In genomic region chr8:4458165-4458564, GRCm38 (mm10) we compare ENCODE assay signal across 28 mouse cellular contexts. TPM values are rescaled to one million over a fixed set of nuclear protein-coding genes. Genes with fewer than 3 reads are reported as not detected.
DNase-seq lines count a peak whose midpoint lies in the region; ATAC-seq and TF ChIP-seq lines count a peak whose summit lies in the region.
"Had no signal": no experiment of that assay in that cellular context is flagged by ENCODE, and none has a peak within 500 bp of the region (broad histone marks: within the 10 kb centered on the region; RNA-seq: fewer than 3 reads in every experiment).

No protein-coding gene starts in this region.

- no peak for TF ChIP-seq RAD21 in MEL (IDR thresholded peaks at IDR 0.05; ENCODE audit: low read depth, low read length)

- H3K27ac ChIP-seq in MEL (ENCODE audit: control insufficient read depth, low read depth, low read length): no peak overlapping the region
- H3K27ac ChIP-seq in stomach, postnatal 0 days (replicated peaks): no peak overlapping the region
- H3K27ac ChIP-seq: embryonic facial prominence, embryonic 13.5 days; embryonic facial prominence, embryonic 15.5 days; forebrain, embryonic 10.5 days; forebrain, embryonic 12.5 days had no signal

- TF ChIP-seq CTCF in MEL (IDR thresholded peaks at IDR 0.05 in 2 of 3, conservative IDR thresholded peaks at IDR 0.05 in 1 of 3; ENCODE audit: control insufficient read depth in 1 of 3, insufficient read depth in 1 of 3, low read depth in 2 of 3, low read length in 3 of 3, poor library complexity in 1 of 3, severe bottlenecking in 1 of 3): no peak
- no peak for TF ChIP-seq CTCF in stomach, postnatal 0 days (IDR thresholded peaks at IDR 0.05; ENCODE audit: low read depth)

- H3K36me3 ChIP-seq in MEL (ENCODE audit: control insufficient read depth in 1 of 2, insufficient read depth in 2 of 2, low read length in 2 of 2): 0 out of 4 replicates have a peak, but pooled peaks cover 0 to 3% of the 10 kb centered on the region in 2 experiments
- H3K36me3 ChIP-seq in stomach, postnatal 0 days (ENCODE audit: control insufficient read depth, insufficient read depth, low read length): no peaks in the 10 kb centered on the region
- H3K36me3 ChIP-seq: embryonic facial prominence, embryonic 13.5 days; embryonic facial prominence, embryonic 15.5 days; forebrain, embryonic 10.5 days; forebrain, embryonic 12.5 days; G1E had no signal

- DNase-seq in MEL (ENCODE audit: low read depth, low spot score): peak; percentile 56
- no peak for DNase-seq in adrenal gland, postnatal 4 days (ENCODE audit: low spot score in 2 of 2)
- no peak for DNase-seq in gastrocnemius, postnatal 4 days (ENCODE audit: low spot score in 2 of 2)
- DNase-seq in stomach, postnatal 0 days (ENCODE audit: low spot score): no peak
- DNase-seq: adrenal gland, adult 8-10 months; adrenal gland, postnatal 14 days; adrenal gland, postnatal 36 days; B cell, adult 2 months; cerebellum, adult 11 months; cerebellum, adult 18-20 months; cerebellum, adult 9-10 months; cerebellum, postnatal 10 days; cerebellum, postnatal 25 days; embryo, embryonic 11 days had no signal

- H3K4me1 ChIP-seq in MEL (ENCODE audit: control insufficient read depth in 1 of 2, insufficient read depth in 2 of 2, low read length in 2 of 2): peaks cover 0 to 3% of the 10 kb centered on the region in 2 experiments; a peak in 1 of 4 replicates
- no peaks in the 10 kb centered on the region for H3K4me1 ChIP-seq in stomach, postnatal 0 days (replicated peaks; ENCODE audit: control insufficient read depth, insufficient read depth)
- H3K4me1 ChIP-seq: embryonic facial prominence, embryonic 13.5 days; embryonic facial prominence, embryonic 15.5 days; forebrain, embryonic 10.5 days; forebrain, embryonic 12.5 days had no signal

- TF ChIP-seq EP300 in MEL (IDR thresholded peaks at IDR 0.05; ENCODE audit: low read depth in 1 of 2, low read length in 2 of 2): peak in 1 of 2 experiments; percentile 63; a peak in 2 of 4 replicates
- TF ChIP-seq EP300 in stomach, postnatal 0 days (optimal IDR thresholded peaks at IDR 0.05): no peak

- 76% methylated on average over 2 of the region's 2 CpGs for WGBS in stomach, postnatal 0 days

- H3K4me3 ChIP-seq in MEL (ENCODE audit: control insufficient read depth in 1 of 2, insufficient read depth in 1 of 2, low read depth in 2 of 2, low read length in 2 of 2): no peak overlapping the region
- H3K4me3 ChIP-seq in stomach, postnatal 0 days (ENCODE audit: low read depth, low read length): no peak overlapping the region
- H3K4me3 ChIP-seq: embryonic facial prominence, embryonic 13.5 days; embryonic facial prominence, embryonic 15.5 days; erythroblast, embryonic 14.5 days; forebrain, embryonic 10.5 days; forebrain, embryonic 12.5 days had no signal

- no peaks in the 10 kb centered on the region for H3K79me2 ChIP-seq in MEL (ENCODE audit: control insufficient read depth, insufficient read depth, low read length, poor library complexity)

- H3K27me3 ChIP-seq in MEL (ENCODE audit: control insufficient read depth in 1 of 2, insufficient read depth in 2 of 2, low read length in 2 of 2): no peaks in the 10 kb centered on the region
- no peaks in the 10 kb centered on the region for H3K27me3 ChIP-seq in stomach, postnatal 0 days (ENCODE audit: control insufficient read depth, insufficient read depth, low read length)
- H3K27me3 ChIP-seq: CH12.LX; embryonic facial prominence, embryonic 13.5 days; embryonic facial prominence, embryonic 15.5 days; forebrain, embryonic 12.5 days had no signal

- H3K9ac ChIP-seq in MEL (ENCODE audit: control insufficient read depth, low read depth, low read length, poor library complexity, severe bottlenecking): no peak overlapping the region
- H3K9ac ChIP-seq in stomach, postnatal 0 days (ENCODE audit: low read length): no peak overlapping the region
- H3K9ac ChIP-seq: embryonic facial prominence, embryonic 13.5 days; embryonic facial prominence, embryonic 15.5 days; forebrain, embryonic 12.5 days had no signal

- no peak overlapping the region for H3K4me2 ChIP-seq in stomach, postnatal 0 days (replicated peaks; ENCODE audit: low read depth)
- H3K4me2 ChIP-seq: embryonic facial prominence, embryonic 13.5 days; embryonic facial prominence, embryonic 15.5 days; forebrain, embryonic 12.5 days had no signal

- no peak for TF ChIP-seq POLR2A in MEL (IDR thresholded peaks at IDR 0.05; ENCODE audit: control insufficient read depth in 1 of 2, insufficient read depth in 1 of 2, low read depth in 1 of 2, low read length in 2 of 2, poor library complexity in 1 of 2)

- 0 out of 2 replicates have a peak, but pooled peaks have one; percentile 56 for ATAC-seq in common myeloid progenitor, adult 5-6 weeks (replicated peaks; ENCODE audit: low read depth, poor library complexity, severe bottlenecking)
- ATAC-seq in megakaryocyte progenitor cell, adult 5-6 weeks (replicated peaks; ENCODE audit: poor library complexity): peak; percentile 60
- no peak for ATAC-seq in stomach, postnatal 0 days (ENCODE audit: low FRiP score, low TSS enrichment)
- ATAC-seq: activated CD4-positive, CD25-positive, alpha-beta regulatory T cell, adult 4 months; CD4-positive, CD25-positive, alpha-beta regulatory T cell, adult 4 months; forebrain, embryonic 14.5 days; forebrain, embryonic 16.5 days; Patski had no signal

- H3K9me3 ChIP-seq in MEL (replicated peaks; ENCODE audit: insufficient read depth, low read length): no peaks in the 10 kb centered on the region
- H3K9me3 ChIP-seq in stomach, postnatal 0 days (ENCODE audit: control insufficient read depth, low read length): no peaks in the 10 kb centered on the region
- H3K9me3 ChIP-seq: embryonic facial prominence, embryonic 13.5 days; embryonic facial prominence, embryonic 15.5 days; forebrain, embryonic 10.5 days; forebrain, embryonic 12.5 days; G1E had no signal

TF ChIP-seq in MEL, 35 proteins besides CTCF, POLR2A, EP300 and RAD21:
- no peak for TF ChIP-seq ZC3H11A (IDR thresholded peaks at IDR 0.05; ENCODE audit: low read depth, low read length)
- TF ChIP-seq ZKSCAN1 (IDR thresholded peaks at IDR 0.05; ENCODE audit: low read depth, low read length): no peak
- TF ChIP-seq MYC (IDR thresholded peaks at IDR 0.05; ENCODE audit: low read depth, low read length): 0 out of 2 replicates have a peak, but pooled peaks have one; percentile 50
- peak; percentile 20; the same call in 1 of the 2 replicates for TF ChIP-seq ETS1 (IDR thresholded peaks at IDR 0.05; ENCODE audit: low read depth, low read length)
- peak; percentile 49 for TF ChIP-seq GATA1 (IDR thresholded peaks at IDR 0.05; ENCODE audit: low read depth, low read length)

RNA-seq across cellular contexts. Expression of gene Cers4, which starts 34.7 kb away (rescaled TPM):
- 7.8 and 10.1 TPM in 2 replicates for total RNA-seq in MEL (2012; rRNA removed)
- polyA plus RNA-seq in MEL (2012; ENCODE audit: insufficient read depth in 1 of 2, insufficient read length in 2 of 2, low read depth in 1 of 2, low replicate concordance in 2 of 2, missing spikeins in 1 of 2): 1 to 10 TPM in 1 of 2 experiments, not detected in 1; 7.2 TPM
- total RNA-seq in common myeloid progenitor, adult 5-6 weeks (2017): 5.8 and 8.7 TPM in 2 replicates
- total RNA-seq in megakaryocyte progenitor cell, adult 5-6 weeks (2015): 1.8 and 3.2 TPM in 2 replicates
- total RNA-seq in megakaryocyte progenitor cell, adult 5-6 weeks (2017): 0.67 and 3.2 TPM in 2 replicates
- 10 to 100 TPM; 22.6 to 25.7 TPM for total RNA-seq in adrenal gland, postnatal 4 days (2021)
- total RNA-seq in gastrocnemius, postnatal 4 days (2021): 10 to 100 TPM; 14.6 to 16.4 TPM
- polyA plus RNA-seq in stomach, postnatal 0 days (2015; fragmentation: Nextera tagmentation; extraction: Ambion mirVana): 22.6 and 25.9 TPM in 2 replicates
- polyA plus RNA-seq: erythroblast, embryonic 14.5 days; G1E had no signal
